Mouse (Mus musculus): ENCODE measurements around the gene Ccdc172. TPM values are rescaled to one million over a fixed set of nuclear protein-coding genes. Genes with fewer than 3 reads are reported as not detected.

Gene Ccdc172
- under 1 TPM in 1 of 2 experiments, not detected in 1; 0.09 TPM for polyA plus RNA-seq (2012; fragmentation: generic; extraction: Trizol)

GRCm38 (mm10) chr19:58511818-58512217 lies at the start of gene Ccdc172:
Gene Ccdc172 (plus strand): TSS chr19:58511993.

Other genes with a start within 250 kb of the Ccdc172 start
- 10 to 100 TPM in 1 of 2 experiments, under 1 TPM in 1; 0.21 to 12.2 TPM for gene Gfra1, start 56.1 kb upstream of the Ccdc172 start, polyA plus RNA-seq (2012; fragmentation: generic; extraction: Trizol)
- not detected for gene Pnlip, start 140.5 kb downstream of the Ccdc172 start, polyA plus RNA-seq (2012; fragmentation: generic; extraction: Trizol)
- not detected for gene Pnliprp1, start 216.9 kb downstream of the Ccdc172 start, polyA plus RNA-seq (2012; fragmentation: generic; extraction: Trizol)
- gene Pnliprp2, start 247.7 kb downstream of the Ccdc172 start, polyA plus RNA-seq (2012; fragmentation: generic; extraction: Trizol) = under 1 TPM in 1 of 2 experiments, not detected in 1; 0.07 TPM

Data from C3H10T1/2 (cell line).